Mouse (Mus musculus) left cerebral cortex, adult 18-20 months (tissue): ENCODE measurements around the gene Gucy1b2. TPM values are rescaled to one million over a fixed set of nuclear protein-coding genes. Genes with fewer than 3 reads are reported as not detected.

Experiments used
- DNase-seq, 2 experiments: peaks; one replicate each; pipeline ENCODE4 v3.0.0; 2021 to 2022; ENCODE audit warnings: low spot score in 2 of 2, mixed read lengths in 1 of 2
- long read RNA-seq, 2 experiments: library from polyadenylated mRNA; stranded (forward); transcript quantifications; one replicate each; pipeline ENCODE4 v2.0.0; 2021
- total RNA-seq, 2 experiments: library from RNA; stranded (reverse); gene quantifications; 2 replicates each; pipeline ENCODE4 v1.2.3; 2021

Gene Gucy1b2
- total RNA-seq: under 1 TPM; 0.16 to 0.30 TPM
- long read RNA-seq, experiment 1: 0 reads
- long read RNA-seq, experiment 2, partial matches to known transcripts: 0 of 1 reads
- long read RNA-seq, experiment 2, other reads (novel, unspliced or antisense): 0 of 1 reads

DNA sequence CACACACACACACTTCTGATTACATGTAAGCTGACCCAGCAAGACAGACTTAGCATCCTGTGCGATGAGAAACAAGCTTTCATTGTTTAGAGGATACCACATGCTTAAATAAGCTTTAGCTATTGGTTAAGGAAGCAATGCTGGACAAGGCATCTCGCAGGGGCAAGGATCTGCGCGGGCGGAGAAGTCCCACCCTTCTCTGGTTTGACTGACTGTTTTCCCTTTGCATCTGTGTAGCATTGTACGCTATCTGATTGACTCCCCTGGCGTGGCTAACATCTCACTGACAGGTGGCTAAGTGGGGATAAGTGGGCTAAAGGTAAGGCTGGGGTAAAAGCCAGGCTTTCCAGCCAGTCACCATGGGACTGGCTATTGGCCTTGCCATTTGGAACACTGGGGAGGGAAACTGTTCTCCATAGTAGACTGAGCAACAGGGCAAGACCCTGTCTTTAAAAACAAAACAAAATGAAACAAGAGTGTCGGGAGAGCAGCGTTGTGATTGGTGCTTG, at the start of gene Gucy1b2:
Gene Gucy1b2 (minus strand): TSS at position 51 of the 509 bp plus-strand sequence.
- DNase-seq: no peak

DNA sequence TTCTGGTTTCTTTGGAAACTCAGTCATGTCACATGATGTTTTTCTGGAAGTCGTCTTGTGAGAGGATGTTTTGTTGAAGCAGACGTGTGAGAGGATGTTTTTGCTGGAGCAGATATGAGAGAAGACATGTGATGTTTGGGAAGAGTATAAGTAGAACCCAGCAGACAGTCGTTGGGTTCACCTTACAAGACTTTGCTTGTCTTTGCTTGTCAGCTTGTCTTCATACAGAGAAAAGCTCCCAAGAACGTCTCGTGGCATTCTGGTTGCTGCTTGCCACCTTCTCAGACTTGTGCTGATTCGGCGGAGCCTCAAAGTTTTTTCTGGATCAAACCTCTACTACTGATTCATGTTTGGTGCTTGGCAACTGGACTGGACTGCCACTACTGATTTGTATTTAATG, 41.3 kb upstream of the Gucy1b2 start:
- no peak for DNase-seq

DNA sequence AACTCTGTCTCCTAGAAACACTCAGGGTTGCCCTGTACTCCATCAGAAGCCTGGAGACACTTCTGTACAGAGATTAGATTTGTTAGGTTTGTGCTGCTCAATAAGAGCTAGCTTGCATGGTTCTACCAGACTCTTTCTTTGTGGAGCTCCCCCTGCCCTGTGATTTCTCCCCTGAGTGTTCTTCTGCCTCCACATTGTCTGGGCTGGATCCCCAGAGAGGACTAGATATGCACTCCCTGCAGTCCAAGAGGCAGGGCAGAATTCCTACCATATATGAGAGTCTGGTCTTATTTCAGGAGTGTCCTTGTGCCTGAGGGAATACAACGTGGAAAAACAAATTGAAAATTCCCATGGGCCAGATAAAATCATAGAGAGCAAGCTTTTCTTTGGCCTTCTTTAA, 40.4 kb upstream of the Gucy1b2 start:
- no peak for DNase-seq

DNA sequence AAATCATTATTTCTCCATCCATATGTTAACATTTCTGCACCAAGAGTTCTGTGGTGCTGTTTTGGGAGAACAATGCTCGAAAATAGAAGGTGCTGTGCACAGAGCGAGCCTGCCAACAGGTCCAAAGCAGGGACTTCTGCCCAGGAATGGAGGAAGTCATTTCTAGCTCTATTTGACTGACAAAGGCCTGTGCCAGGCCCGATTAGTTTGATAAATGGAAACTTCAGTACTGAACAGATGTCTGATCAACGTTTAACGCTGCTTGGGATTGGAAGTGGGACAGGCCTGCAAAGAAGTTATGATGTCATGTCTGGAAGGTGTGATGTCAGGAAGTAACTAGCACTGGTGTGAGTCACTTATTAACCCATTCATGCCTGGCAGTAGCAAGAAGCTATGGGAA, 37.4 kb upstream of the Gucy1b2 start:
- DNase-seq: peak in 1 of 2 experiments; percentile 6

DNA sequence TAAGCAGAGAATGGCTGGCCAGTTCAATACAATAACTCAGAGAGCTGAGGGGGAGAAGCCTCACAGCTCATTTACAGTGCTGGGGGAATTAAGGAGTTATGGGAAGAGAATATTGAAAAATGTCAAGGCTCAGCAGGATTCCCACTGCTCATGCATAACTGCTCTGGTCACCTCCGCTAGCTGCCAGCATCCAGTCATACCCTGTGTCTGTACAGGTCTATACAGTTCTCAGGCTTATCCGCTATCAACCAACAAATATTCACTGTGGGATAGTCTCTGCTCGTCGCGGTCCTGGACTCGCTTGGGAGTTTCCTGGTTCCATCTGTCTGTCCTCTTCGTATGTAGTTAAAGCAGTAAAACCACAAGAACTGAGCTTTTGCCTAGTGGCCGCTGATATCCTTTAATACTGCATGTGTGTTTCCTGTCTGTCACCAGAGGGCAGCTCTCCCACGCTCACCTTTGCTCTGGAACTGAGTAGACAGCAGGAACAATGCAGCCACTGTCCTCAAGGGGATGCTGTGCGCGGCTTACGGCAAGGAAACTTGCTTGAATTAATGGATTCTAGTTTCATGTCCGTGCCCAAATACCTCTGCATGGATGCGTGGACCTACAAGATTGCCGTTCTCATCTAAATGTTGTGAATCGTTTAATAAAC, 36.2 kb upstream of the Gucy1b2 start:
- DNase-seq: peak; percentile 68 to 75

DNA sequence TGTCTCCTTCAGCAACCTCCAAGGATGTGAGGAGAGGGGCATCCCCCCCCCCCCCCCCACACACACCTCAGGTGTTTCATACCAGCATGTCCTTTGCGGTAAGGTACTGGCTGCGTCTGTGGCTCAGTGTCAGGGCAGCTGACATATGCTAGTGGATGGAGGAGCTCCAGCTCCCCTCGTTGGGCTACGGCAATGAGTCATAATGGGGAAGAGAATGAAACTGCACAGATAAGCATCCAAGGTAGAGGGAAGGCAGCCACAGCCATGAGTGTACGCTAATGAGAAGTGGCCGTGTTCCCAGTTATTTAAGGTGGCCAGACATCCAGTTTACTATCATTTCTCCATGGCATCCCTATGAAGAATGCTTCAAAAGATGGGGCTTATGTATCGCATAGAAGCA, 32.2 kb upstream of the Gucy1b2 start:
- DNase-seq: peak in 1 of 2 experiments; percentile 5

DNA sequence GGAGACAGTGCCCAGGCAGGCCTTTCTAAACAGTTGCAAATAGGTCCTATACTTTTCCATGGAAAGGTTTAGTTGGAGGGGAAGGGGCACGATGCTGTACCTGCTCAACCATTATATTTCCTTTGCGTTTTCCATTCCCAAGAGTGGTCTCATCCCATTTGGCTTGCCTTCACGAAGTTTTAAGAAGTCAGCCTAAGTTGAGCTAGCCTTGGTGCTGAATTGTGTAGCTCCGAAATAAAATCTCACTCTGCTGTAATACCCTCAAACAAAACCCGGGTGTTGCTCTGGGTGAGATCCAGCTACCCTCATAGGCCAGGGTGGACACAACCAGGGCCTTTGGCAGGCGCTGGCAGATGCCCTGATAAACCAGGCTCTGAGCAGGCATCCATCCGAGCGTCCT, 25.3 kb upstream of the Gucy1b2 start:
- DNase-seq: no peak

DNA sequence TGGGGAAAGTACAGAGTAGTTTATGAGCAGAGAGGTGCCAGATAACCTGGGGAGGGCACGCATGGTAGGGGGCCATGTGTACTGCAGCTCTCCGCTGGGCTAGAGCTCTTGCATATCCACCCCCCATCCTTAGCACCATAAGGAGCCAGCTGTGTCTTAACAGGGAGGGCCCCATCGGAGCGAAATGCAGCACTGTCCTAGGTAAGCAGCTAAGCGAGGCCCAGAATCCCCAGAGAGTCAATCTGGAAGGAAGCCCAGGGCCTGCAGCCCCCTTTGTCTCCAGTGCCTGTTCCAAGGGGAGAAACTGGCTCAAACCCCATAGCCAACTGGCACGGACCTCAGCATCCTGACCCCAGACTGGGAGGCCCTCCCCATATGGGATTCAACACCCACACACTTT, 23.3 kb upstream of the Gucy1b2 start:
- DNase-seq: no peak

DNA sequence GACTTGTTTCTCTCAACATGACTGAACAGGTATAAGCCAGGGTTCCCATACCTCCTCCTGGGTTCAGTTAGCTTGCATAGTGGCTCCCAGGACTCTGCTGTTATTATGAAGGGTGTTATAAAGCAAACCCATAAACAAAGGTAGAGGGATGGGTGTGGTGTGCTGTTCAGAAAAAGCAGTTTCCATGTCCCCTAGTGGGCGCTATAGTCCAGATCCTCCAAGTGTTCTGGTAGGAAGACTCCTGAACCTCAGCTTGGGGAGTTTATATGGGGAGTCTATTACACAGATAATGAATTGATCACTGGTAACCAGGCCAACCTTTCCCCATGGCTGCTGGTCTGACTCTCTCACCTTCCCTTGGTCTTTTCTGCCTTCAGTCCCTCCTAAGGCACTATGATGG, 18.4 kb upstream of the Gucy1b2 start:
- DNase-seq: no peak

DNA sequence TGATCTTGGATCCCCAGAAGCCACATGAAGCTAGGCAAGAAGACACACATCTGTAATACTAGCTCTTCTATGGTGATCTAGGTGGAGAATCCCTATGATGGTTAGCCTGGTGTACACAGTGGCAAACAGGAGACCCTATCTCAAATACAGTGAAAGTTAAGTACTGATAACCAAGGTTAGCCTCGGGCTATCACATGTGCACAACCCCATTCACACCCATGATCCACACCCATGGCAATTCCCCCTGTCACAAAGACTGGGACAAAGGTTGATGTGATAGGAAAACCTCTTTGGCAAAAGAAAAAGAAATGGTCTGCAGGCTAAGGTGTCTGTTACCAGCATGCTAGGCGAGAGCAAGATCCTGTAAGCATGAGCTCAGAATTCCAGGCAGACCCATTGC, 16.0 kb upstream of the Gucy1b2 start:
- no peak for DNase-seq

DNA sequence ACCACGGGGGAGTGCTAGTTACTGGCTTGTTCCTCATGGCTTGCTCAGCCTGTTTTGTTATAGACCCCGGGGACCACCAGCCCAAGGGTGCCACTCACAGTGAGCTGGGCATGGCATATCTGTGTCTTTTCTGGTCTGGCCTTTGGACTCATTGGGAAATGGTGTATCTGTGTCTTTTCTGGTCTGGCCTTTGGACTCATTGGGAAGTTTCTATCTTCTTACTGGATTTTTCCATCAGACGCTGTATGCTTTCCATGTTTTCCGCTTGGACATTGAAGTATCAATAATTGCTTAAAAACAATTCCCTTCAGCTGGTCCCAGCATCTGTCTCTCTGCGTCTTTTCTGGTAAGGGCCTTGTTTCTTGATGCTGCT, 12.7 kb upstream of the Gucy1b2 start:
- DNase-seq: no peak

DNA sequence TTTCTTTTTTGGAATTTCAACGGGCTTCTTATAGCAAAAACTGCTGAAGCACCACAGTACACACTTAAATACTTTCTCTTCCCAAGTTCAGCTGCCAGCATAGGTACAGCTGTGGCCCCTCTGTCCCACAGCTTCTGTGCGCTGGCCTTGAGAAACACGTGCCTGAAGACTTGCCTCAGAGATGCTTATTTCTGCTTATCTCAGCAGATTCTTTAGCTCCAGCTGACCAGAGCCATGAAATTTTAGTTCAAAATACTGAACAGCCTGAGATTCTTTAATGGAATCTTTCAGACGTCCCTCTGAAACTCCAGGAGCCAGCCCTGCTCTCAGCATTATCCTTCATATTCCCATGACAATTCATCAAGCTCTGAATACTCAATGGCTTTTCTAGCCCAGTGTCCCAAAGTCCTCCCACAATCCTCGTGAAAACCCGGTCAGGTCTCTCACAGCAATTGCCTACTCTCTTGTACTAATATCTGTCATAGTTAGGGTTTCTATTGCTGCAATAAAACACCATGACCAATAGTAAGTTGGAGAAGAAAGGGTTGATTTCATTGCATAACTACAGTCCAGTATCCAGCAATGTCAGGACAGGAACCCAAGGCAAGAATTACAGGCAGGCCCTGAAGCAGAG, 12.1 kb upstream of the Gucy1b2 start:
- no peak for DNase-seq

DNA sequence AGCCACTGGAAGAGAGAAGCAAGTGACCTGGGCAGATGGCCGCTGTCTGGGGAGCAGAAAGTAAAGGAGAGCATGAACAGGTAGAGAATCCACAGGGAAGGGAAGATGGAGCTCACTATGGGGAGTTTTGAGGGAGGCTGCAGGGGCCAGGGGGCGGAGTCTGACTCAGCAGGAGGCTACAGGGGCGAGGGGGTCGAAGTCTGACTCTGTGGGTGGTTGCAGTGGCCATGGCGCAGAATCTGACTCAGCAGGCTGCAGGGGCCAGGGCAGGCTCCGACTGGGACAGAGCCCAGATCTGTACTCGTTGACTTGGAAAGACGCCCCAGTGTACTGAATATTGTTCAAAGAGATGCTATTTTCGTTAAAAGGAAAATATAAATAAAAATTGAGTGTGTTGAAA, 8.9 kb upstream of the Gucy1b2 start:
- peak in 1 of 2 experiments; percentile 3 for DNase-seq

DNA sequence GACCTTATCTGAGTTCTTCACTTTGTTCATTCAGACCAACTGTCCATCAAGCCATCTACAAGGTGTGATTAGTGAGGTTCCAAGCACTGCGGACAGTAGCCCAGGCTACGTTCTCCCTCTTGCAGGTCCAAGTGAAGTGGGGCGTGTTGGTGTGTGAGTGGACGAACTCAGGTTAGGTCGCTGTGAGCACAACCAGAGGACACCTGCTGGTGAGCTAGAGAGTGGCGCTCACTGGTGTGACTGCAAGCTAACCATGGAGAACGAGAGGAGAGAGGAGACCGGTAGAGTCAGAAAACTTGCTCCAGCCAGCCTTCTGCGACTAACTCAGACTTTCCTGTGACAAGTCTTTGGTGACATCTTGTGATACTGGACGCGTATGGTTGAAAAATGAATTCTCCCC, 3.5 kb upstream of the Gucy1b2 start:
- no peak for DNase-seq

DNA sequence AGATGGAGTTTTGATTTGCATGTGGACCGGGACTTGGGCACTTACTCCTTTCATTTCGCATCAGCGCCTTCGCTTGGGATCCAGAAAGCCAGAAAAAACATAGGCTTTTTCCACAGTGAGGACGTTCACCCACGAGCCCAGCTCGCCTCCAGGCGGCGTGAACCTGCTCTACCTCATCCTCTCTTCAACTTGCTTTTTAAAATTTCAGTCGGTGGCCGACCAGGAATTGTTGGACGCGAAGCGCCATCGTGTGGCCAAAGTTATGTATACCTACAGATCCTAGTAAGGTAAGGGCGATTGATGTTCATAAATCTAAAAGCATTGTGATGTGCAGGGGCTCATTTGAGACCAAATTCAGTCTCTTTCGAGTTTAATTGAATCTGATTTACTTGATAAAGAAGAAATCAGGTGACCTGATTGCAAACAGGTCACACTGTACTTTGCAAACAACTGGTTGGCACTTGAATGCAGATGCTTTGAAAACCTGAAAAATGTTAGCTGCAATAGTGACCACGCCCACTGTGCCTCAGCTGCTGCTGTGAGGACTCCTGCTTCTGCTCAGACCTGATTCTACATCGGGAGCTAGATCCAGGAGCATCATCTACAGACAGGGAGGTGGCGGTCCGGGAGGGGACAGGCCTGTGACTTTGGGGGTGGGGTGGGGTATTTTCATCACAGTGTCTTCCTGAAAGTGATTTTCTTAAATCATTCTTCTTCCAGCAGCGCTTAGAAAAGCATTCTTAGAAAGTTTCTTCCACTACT, 1.5 kb upstream of the Gucy1b2 start:
- peak; percentile 92 to 95 for DNase-seq

DNA sequence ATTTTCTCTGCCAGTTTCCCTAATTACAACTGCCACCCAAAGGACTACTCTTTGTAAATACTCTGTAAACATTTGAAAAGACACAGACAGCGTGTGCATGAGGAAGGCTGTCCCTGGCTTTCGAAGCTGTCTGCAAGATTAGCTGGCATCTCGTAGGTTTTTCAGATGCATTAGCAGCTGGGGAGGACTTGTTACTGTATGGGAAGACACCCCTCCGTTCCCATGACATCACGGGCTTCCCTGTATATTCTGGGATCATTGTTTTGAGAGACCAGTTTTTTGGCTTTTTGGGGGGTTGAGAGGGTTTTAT, 564 bp downstream of the Gucy1b2 start:
- DNase-seq: no peak

DNA sequence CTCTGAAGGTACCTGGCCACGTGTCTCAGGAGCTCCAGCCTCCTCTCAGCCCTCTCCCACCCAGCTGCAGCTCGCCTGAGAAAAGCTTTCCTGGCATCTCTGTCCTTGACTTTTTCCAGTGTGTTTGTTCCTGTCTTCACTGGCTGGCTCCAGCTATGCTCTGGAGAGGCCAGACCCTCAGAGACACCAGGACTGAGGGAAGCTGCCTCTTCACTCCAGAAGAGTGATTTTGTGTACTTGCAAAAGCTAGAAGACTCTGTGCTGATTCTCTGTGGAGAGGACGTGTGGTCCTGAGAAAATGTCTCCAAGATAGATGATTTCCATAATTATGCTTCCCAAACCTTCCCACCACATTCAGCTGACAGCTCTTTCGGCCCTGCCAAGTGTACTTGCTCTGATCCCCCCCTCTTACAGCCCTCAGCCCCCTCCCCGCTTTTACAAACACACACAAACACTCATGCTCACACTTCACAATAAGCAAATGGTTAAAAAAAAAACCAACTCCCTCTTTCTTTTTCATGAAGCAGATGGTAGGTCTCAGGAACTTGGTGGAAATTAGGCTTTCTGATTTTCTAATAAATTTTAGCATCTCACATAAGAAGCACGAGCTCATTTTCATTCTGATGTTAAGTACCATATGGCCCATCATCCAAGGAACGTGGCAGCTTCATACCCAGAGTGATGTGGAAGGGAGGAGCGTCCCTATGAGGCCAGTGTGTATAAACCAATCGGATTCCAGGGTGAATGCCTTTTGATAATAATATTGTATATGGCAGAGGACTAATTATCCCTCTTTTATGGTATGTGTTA, 1.1 kb downstream of the Gucy1b2 start:
- no peak for DNase-seq

DNA sequence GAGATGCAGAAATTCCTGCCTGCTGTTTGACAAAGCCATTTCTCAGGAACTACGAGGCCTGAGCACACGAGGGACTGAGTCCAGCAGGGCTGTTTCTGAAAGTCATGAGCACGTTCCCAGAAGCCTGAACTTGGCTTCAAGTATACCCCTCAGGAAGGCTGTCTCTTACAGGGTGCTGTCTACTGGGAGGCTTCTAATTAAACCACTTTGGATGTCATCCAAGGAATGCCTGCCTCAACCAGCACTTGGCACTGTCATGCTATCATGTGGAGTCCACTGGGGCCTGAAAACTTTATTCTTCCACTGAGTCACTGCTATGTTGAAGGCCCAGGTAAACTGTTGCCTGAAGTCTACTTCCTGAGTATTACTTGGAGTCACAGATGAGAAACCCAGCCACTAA, 2.0 kb downstream of the Gucy1b2 start:
- no peak for DNase-seq

DNA sequence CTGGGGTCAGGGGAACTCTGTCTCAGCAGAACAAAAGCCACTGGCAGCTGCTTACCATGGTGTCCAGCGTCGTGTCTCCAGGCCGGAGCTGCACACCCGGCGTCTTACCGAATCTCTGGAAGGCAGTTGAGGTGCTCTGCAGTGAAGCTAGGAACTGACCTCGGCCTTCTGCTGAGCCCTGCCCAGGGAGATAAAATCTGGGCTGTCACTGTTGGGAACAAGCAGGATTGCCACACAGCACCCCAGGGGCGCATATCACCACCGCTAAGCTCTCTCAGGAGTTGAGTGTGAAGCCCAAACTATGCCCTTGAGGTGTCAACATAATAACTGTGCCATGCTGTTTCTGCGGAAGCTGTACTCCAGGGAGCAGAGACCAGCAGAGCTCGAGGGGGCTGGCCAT, 2.8 kb downstream of the Gucy1b2 start:
- DNase-seq: no peak

DNA sequence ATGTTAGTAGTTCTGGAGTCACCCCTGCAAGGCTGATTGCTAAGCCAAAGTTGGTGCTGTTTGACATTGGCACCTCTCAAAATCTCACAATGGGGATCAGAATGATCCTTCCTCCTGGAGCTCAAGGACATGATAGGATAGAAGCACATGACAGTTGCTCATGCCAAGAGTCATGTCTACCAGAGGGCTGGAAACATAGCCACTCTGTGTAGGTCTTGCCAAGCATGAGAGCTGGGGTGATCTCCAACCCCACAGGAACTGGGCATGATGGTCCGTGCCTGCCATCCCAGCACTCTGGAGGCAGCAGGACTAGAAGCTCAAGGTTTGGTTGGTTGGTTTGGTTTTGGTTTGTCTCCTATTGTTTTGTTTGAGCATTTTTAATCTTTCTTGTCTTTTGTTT, 5.4 kb downstream of the Gucy1b2 start:
- DNase-seq: no peak

DNA sequence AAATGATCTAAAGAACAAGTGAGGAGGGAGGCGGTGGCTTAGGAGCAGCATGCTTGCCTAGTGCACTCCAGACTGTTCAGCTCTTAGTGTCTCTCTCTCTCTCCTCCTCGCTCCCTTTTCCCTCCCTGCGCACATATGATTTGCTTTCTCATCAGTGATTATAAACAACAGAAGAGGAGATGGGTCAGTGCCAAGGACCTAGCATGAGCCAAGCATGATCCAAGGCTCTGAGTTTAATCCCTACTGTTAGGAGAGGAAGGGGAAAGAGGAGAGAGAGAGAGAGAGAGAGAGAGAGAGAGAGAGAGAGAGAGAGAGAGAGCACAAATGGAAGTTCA, 8.9 kb downstream of the Gucy1b2 start:
- DNase-seq: no peak
